Mouse (Mus musculus): ENCODE results near the gene Atp6v0b.

Gene Atp6v0b

DNA sequence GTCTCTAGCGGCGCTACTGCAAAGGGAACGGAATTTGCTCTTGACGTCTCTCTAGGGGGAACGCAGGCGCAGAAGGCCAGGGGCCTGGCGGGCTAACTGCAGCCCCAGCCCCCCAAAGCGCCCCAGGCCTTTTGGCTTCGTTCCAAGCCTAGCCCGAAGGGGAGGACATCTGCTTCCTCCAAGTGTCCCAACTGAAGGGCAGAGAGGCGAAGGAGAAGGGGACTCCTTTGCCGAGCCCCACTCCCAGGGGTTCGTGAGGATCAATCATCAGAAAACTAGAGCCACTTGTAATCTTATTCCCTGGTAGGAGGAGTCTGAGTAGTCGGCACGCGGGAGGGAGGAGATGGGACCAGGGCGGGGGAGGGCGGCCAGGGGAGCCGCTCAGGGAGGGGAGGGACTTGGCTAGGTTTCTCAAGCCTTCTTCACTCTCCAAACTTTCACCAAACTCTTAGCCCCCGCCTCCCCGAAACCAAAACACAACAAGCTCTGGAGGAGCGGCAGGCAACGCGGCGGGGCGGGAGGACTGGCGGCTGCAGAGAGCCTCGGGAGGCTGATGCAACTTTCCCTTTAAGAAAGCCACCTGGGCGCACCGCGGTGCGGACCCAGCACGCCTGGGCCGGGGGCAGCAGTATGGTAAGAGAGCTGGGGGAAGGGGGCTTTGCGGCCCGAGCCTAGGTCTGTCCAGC, 52.1 kb downstream of the Atp6v0b start:
- DNase-seq: peak; percentile 34 to 38

- DNase-seq: no peak
Measured at GRCm38 (mm10) chr4:117834457-117834844, 52.7 kb downstream of the Atp6v0b start, which contains the start of gene Slc6a9. Slc6a9 (plus strand) TSS chr4:117834506.

Measured in B cell, adult 2 months (primary cell).